Mouse (Mus musculus): ENCODE measurements at regions not wholly inside any gene's neighbourhood (a gene's known extent, or its start where the extent isn't known, plus 50 kb on each side); places are given as distances from the start of the nearest gene placed in this dataset.

DNA sequence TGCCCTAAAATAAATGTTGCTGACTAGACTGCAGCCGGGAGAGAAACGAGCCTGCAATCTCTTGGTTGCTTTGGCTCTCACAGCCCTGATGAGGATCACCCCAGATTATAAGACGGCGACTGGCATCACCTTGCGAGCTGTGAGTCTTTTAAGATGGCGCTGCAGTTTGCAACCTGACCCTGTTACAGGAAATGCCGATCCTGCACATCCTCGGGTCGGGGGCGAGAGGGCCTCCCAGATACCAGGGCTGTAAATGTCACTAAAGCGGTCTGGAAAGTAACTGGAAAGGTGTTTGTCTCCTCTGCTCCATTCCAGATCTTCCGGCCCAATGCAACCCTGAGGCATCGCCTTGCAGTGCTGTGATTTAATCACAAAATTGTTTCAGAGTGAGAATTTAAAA is 53.4 kb downstream of the Cartpt start:
- DNase-seq (ENCODE audit: low read depth, low spot score): no peak
- WGBS: 27% methylated on average over 13 of the region's 13 CpGs

GRCm38 (mm10) chr13:99842626-99843025 is 58.3 kb downstream of the Cartpt start:
- DNase-seq (ENCODE audit: low read depth, low spot score): no peak
- 9% methylated on average over 9 of the region's 9 CpGs for WGBS

- no peak for DNase-seq (ENCODE audit: low read depth, low spot score)
- WGBS: 30% methylated on average over 9 of the region's 9 CpGs
Measured at GRCm38 (mm10) chr13:99839446-99839845, 61.4 kb downstream of the Cartpt start.

- 43% methylated on average over 11 of the region's 11 CpGs for WGBS
- no peak for DNase-seq (ENCODE audit: low read depth, low spot score)
Measured at GRCm38 (mm10) chr13:99837772-99838425, 63.0 kb downstream of the Cartpt start.

DNA sequence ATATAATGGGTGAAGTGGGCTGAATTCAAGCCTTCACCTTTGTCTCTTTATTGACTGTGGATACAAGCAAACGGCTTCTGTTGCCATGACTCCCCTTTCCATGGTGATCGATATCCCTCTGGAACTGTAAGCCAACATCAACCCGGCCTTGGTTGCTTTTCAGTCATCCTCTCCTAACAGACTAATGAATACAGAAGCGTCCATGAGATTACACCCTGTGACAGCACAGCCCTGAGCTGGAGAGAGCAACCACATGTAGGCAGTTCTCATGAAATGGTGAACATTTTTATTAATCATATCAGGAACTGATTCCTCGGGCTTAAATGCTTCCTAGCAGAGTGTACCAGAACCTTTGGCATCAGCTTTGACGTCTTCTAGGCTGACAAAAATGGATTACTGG is 63.7 kb downstream of the Cartpt start:
- WGBS: 78% methylated on average over 6 of the region's 6 CpGs
- no peak for DNase-seq (ENCODE audit: low read depth, low spot score)

- 68% methylated on average over 5 of the region's 5 CpGs for WGBS
- DNase-seq (ENCODE audit: low read depth, low spot score): no peak
Measured at GRCm38 (mm10) chr13:99836586-99836985, 64.3 kb downstream of the Cartpt start.

DNA sequence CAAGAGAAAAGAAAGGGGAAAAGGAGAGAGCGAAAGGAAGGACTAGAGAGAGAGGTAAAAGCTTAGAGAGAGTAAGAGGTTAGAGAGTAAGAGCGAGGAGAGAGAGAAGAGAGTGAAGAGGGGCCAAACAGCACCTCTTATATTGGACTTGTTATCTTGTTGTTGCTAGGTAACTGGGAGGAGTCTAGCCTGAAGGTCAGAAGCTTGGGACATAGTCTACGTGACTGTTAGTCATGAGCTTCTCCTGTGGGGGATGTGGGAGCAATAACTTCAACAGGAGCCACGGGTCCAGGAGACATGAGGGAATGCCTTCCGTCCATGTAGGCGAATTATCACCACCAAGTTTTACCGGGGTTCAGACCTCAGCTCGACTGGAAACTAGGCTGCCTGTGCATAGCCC is 65.4 kb downstream of the Cartpt start:
- DNase-seq (ENCODE audit: low read depth, low spot score): no peak
- 92% methylated on average over 8 of the region's 8 CpGs for WGBS

DNA sequence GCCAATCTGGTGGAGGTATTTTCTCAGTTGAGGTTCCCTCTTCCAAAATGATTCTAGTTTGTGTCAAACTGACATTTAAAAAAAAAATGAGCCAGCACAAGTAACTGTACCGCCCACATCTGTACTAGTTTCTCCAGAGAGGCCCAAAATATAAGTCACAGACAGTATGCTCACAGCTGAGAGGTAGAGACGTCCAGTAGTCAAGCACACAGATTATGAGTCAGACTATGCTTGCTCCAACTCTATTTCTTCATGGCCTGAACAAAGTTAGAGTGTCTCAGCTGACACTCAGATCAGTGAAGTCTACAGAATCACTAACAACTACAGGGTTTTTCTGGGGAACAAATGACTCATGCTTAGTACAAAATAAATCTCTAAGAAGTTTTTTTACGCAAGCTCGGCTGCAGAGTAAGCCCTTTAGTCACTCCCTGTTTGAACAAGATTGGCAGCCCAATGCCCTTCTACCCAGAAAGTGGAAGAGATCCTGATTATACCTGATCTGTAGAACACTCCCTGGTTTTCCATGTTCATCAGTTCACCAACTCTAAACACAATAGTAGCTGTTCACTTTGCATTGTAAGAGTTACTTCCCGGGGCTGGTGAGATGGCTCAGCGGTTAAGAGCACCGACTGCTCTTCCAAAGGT is 70.7 kb downstream of the Cartpt start:
- DNase-seq (ENCODE audit: low read depth, low spot score): no peak
- WGBS: 66% methylated on average over 7 of the region's 7 CpGs

- WGBS: 82% methylated on average over 7 of the region's 7 CpGs
- DNase-seq (ENCODE audit: low read depth, low spot score): no peak
Measured at GRCm38 (mm10) chr13:99827573-99827972, 73.3 kb downstream of the Cartpt start.

DNA sequence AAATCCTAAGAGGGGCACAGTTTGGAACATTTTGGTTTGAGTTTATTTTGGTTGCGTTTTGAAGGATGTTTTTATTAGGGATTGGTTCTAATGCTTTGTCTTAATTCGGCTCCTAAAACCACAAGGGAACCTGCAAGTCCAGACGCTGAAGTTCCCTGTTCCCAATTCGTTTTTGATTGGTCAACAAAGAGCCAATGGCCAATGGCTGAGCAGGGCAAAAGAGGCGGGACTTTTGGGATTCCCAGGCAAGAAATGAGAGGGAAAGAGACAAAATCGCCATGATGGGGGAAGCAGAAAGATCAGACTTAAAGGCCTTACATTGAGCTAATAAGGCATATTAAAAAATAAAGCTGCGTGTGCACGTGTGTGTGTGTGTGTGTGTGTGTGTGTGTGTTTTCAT is 76.3 kb downstream of the Cartpt start:
- 69% methylated on average over 8 of the region's 8 CpGs for WGBS
- DNase-seq (ENCODE audit: low read depth, low spot score): no peak

DNA sequence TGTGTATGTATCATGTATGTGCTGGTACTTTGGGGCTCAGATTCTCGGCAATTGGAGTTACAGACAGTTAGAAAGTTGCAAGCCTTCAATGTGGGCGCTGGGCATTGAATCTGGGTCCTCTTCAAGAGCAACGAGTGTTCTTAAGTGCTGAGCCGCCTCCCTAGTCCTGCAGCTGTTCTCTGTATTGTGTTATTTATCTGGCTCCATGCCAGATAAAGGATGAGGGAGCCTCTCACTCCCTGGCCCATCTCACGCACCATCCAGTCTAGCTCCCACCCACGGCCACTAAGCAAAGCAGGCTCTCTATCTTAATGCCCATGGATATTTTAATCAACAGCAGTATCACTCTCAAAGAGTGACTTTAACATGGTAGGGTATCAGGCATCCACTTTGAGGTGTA is 84.2 kb downstream of the Cartpt start:
- 28% methylated on average over 6 of the region's 6 CpGs for WGBS
- DNase-seq (ENCODE audit: low read depth, low spot score): no peak

GRCm38 (mm10) chr13:99815786-99816185 is 85.1 kb downstream of the Cartpt start:
- DNase-seq (ENCODE audit: low read depth, low spot score): no peak
- 25% methylated on average over 6 of the region's 6 CpGs for WGBS

DNA sequence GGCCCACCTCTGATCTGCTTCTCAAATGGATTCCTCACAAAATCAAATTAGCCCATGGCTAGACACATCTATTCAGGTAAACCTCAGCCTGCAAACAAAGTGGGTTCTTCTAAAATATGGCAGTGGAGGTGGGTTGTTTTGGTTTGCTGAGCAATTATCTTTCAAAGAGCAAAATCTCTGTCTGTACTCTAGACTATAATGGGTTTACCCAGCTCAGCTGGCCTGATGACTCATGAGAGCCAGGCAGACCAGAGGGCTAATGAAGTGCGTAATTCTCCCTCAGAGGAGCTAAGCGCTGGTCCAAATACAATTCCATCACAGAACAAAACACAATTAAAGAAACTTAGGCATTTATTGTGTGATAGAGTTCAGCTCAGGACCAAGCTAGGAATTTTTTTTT is 86.1 kb downstream of the Cartpt start:
- WGBS: 64% methylated on average over 2 of the region's 2 CpGs

DNA sequence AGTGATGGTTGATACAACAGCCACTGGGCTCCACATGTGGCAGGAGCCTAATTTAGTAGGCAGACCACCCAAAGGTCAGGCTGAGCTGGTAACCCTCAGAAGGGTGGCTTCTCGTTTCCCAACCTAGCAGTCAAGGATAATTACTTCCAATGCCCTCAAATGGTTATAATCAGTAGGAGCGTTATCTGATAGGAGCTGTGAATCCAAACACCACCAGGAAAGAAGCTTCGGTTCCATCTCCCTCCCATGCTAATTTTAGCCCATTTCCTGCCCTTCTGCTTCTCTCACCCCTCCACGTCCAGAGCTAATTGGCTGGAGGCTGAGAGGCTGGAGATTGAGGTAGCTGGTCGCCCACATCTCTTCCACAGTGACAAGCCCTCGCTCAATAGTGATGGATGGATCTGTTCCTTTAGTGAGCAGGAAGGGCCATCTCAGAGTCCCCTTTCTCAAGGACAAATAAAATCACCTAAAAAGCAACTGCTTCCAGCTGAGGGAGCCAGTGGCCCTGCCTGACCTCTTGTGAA is 86.8 kb downstream of the Cartpt start:
- 76% methylated on average over 6 of the region's 6 CpGs for WGBS
- DNase-seq (ENCODE audit: low read depth, low spot score): no peak

More for the DNA sequence above, 86.1 kb downstream of the Cartpt start:
- DNase-seq (ENCODE audit: low read depth, low spot score): no peak

DNA sequence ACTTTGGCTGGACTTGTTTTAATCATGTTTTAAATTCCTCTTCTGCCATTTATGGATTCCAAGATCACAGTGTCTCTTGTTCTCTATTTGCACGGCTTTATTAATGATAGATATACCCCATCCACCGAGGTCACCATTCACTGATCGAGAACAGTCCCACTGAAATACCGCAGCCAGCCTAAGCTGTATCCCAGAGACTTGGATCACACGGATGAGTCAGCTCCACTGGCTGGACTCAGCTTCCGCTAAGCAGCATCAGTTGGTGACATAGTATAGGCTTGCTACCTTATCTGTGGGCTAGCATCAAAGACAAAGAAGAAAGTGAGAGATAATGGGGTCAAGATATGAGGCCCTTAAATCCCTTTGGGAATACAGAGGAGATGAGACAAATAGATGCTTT is 106.4 kb downstream of the Cartpt start:
- DNase-seq (ENCODE audit: low read depth, low spot score): no peak
- 70% methylated on average over 6 of the region's 6 CpGs for WGBS

DNA sequence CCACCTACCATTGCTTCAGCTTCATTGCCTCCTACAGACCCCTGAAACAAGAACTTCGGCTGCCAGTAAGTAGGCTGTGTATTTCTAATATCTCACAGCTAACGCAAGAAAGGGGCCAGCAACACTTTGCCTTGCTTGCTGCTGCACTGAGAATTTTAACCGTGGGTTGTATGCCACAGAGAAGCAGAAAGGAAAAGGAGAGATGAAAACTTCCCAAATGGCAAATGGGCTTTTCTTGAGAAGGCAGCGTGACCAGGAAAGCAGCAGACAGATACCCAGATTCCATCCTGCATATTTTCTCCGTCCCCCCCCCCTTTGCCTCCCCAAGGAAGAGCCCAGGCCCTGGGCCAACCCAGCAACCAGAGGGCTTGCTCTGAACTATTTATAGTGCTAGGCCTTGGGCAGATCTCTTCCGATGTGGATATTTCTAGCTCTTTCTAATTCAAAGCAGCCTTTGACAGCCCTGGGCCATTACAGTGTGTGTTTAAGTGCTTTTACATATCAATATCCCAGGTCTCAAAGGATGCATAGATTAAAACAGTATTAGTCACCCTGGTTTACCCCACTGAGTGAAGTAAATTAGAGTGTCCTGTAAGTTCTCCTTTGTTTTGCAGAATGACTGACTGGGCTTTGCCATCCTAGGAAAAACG is 107.0 kb downstream of the Cartpt start:
- 69% methylated on average over 7 of the region's 7 CpGs for WGBS
- DNase-seq (ENCODE audit: low read depth, low spot score): no peak

DNA sequence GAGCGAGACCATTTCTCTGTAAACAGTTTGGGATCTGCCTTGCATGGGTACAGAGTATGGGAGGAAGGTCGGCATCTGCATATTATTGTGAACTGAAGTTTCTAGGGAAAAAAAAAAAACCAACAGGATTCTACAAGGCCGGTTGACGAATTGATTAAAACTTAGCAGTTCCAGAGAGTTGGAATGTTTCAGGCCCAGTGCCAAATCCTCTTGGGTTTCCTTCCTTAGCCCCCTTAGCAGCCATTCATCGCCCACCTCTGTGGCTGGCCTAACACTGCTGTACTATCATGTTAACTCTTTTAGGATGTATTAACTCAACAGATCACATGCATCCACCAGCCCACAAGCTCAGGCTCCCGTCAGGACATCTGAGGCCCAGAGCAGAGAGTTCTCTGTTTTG is 107.9 kb downstream of the Cartpt start:
- WGBS: 82% methylated on average over 6 of the region's 6 CpGs
- no peak for DNase-seq (ENCODE audit: low read depth, low spot score)

DNA sequence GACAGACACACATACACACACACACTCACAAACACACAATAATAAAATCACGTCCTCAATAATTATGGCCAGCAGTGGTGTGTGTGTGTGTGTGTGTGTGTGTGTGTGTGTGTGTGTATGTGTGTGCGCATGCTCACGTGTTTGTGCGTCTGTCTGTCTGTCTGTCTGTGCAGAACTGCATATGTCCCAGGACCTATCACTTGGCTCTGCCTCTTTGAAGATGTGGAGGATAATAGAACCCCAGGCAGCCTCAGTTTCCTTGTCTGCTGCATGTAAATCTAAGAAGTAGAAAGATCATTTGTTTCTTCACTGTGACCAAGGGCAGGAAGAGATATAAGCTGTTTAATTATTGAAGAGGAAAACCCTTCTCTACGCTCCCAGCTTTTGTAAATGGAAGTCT is 109.9 kb downstream of the Cartpt start:
- 90% methylated on average over 5 of the region's 5 CpGs for WGBS
- no peak for DNase-seq (ENCODE audit: low read depth, low spot score)

DNA sequence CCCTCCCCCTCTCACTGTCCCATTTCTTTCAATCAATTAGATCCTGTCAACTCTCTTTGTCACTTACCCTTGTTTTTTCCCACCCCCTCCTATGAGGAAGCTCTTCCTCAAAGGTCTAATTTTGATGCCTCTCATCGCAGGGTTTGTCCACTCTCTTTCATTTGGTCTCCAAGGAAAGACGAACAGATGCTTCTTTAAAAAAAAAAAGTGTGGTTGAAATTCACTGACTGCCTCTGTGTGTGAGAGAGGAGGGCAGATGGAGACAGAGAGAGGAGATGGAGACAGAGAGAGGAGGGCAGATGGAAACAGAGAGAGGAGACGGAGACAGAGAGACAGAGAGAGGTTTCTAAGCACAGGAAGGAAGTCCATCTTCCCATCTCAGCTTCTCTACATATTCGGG is 113.1 kb downstream of the Cartpt start:
- no peak for DNase-seq (ENCODE audit: low read depth, low spot score)
- WGBS: 68% methylated on average over 4 of the region's 4 CpGs

GRCm38 (mm10) chr13:99785427-99785826 is 115.5 kb downstream of the Cartpt start:
- no peak for DNase-seq (ENCODE audit: low read depth, low spot score)
- WGBS: 83% methylated on average over 4 of the region's 4 CpGs

- no peak for DNase-seq (ENCODE audit: low read depth, low spot score)
- WGBS: 68% methylated on average over 2 of the region's 2 CpGs
Measured at GRCm38 (mm10) chr13:99784314-99784713, 116.6 kb downstream of the Cartpt start.
